Mouse (Mus musculus) MEL (cell line): Measurements from ENCODE around the gene Mfsd4b5. TPM values are rescaled to one million over a fixed set of nuclear protein-coding genes. Genes with fewer than 3 reads are reported as not detected.

Experiments used
- DNase-seq: peaks from one replicate; pipeline ENCODE4 v3.0.0; 2011; ENCODE audit warnings: low read depth, low spot score
- H3K27ac ChIP-seq: 2 replicates; pipeline ENCODE4 v1.5.1; 2012; ENCODE audit warnings: low read depth, mild to moderate bottlenecking, control low read depth, low read length, moderate library complexity; ENCODE audit not compliant: control insufficient read depth
- H3K27me3 ChIP-seq, 2 experiments: fragments of 150-350 bp in 1 of 2; sonication (generic) in 1 of 2; 2 replicates each; pipeline ENCODE4 v1.6.1; 2012; ENCODE audit warnings: low read length in 2 of 2, mild to moderate bottlenecking in 2 of 2, improper control_type of control experiment in 1 of 2, moderate library complexity in 1 of 2; ENCODE audit not compliant: insufficient read depth in 2 of 2, control insufficient read depth in 1 of 2
- H3K36me3 ChIP-seq, 2 experiments: 2 replicates each; pipeline ENCODE4 v1.6.1; 2012 to 2014; ENCODE audit warnings: low read length in 2 of 2, improper control_type of control experiment in 1 of 2, inconsistent platforms in 1 of 2, mild to moderate bottlenecking in 1 of 2; ENCODE audit not compliant: insufficient read depth in 2 of 2, control insufficient read depth in 1 of 2
- H3K4me1 ChIP-seq, 2 experiments: fragments of 150-350 bp in 1 of 2; sonication (generic) in 1 of 2; 2 replicates each; pipeline ENCODE4 v1.6.1; 2012; ENCODE audit warnings: low read length in 2 of 2, improper control_type of control experiment in 1 of 2, mild to moderate bottlenecking in 1 of 2; ENCODE audit not compliant: insufficient read depth in 2 of 2, control insufficient read depth in 1 of 2
- H3K4me3 ChIP-seq, 2 experiments: fragments of 150-350 bp in 1 of 2; sonication (generic) in 1 of 2; 2 replicates each; pipeline ENCODE4 v1.5.1; 2012; ENCODE audit warnings: low read depth in 2 of 2, low read length in 2 of 2, mild to moderate bottlenecking in 2 of 2, moderate library complexity in 2 of 2, control low read depth in 1 of 2, improper control_type of control experiment in 1 of 2; ENCODE audit not compliant: control insufficient read depth in 1 of 2, insufficient read depth in 1 of 2
- H3K79me2 ChIP-seq: 2 replicates; pipeline ENCODE4 v1.6.1; 2012; ENCODE audit warnings: mild to moderate bottlenecking, low read length, moderate library complexity; ENCODE audit not compliant: control insufficient read depth, poor library complexity, insufficient read depth
- H3K9ac ChIP-seq: 2 replicates; pipeline ENCODE4 v1.6.1; 2012; ENCODE audit warnings: low read depth, mild to moderate bottlenecking, control low read depth, low read length, moderate library complexity; ENCODE audit not compliant: control insufficient read depth, poor library complexity, severe bottlenecking
- H3K9me3 ChIP-seq: fragments of 150-350 bp; sonication (generic); replicated peaks from 2 replicates; pipeline ENCODE4 v1.6.1; 2012; ENCODE audit warnings: mild to moderate bottlenecking, low read length, improper control_type of control experiment, moderate library complexity; ENCODE audit not compliant: insufficient read depth
- BHLHE40 ChIP-seq: IDR thresholded peaks from 2 replicates; pipeline ENCODE4 v1.6.1; 2012; ENCODE audit warnings: low read depth, mild to moderate bottlenecking, inconsistent platforms, low read length, improper control_type of control experiment, borderline replicate concordance
- CHD1 ChIP-seq: IDR thresholded peaks from 2 replicates; pipeline ENCODE4 v1.6.1; 2012; ENCODE audit warnings: low read depth, mild to moderate bottlenecking, inconsistent platforms, low read length, improper control_type of control experiment
- CHD2 ChIP-seq: IDR thresholded peaks from 2 replicates; pipeline ENCODE4 v1.6.1; 2011; ENCODE audit warnings: low read length, improper control_type of control experiment
- E2F4 ChIP-seq: IDR thresholded peaks from 2 replicates; pipeline ENCODE4 v1.6.1; 2011; ENCODE audit warnings: low read depth, low read length, improper control_type of control experiment, borderline replicate concordance
- EP300 ChIP-seq, 2 experiments: IDR thresholded peaks; 2 replicates each; pipeline ENCODE4 v1.6.1; 2011; ENCODE audit warnings: improper control_type of control experiment in 2 of 2, low read length in 2 of 2, low read depth in 1 of 2, mild to moderate bottlenecking in 1 of 2
- ETS1 ChIP-seq: IDR thresholded peaks from 2 replicates; pipeline ENCODE4 v1.6.1; 2012; ENCODE audit warnings: low read depth, mild to moderate bottlenecking, inconsistent platforms, low read length, improper control_type of control experiment, moderate library complexity
- HCFC1 ChIP-seq: IDR thresholded peaks from 2 replicates; pipeline ENCODE4 v1.6.1; 2012; ENCODE audit warnings: low read depth, mild to moderate bottlenecking, inconsistent platforms, low read length, improper control_type of control experiment, moderate library complexity
- JUND ChIP-seq: IDR thresholded peaks from 2 replicates; pipeline ENCODE4 v1.6.1; 2011; ENCODE audit warnings: low read depth, mild to moderate bottlenecking, improper control_type of control experiment, low read length
- KAT2A ChIP-seq: conservative IDR thresholded peaks from 2 replicates; pipeline ENCODE4 v1.6.1; 2012; ENCODE audit warnings: low read depth, low read length, improper control_type of control experiment, inconsistent platforms
- MAFK ChIP-seq: IDR thresholded peaks from 2 replicates; pipeline ENCODE4 v1.6.1; 2011; ENCODE audit warnings: low read depth, mild to moderate bottlenecking, low read length, improper control_type of control experiment, borderline replicate concordance
- MAX ChIP-seq: IDR thresholded peaks from 2 replicates; pipeline ENCODE4 v1.6.1; 2011; ENCODE audit warnings: low read length, improper control_type of control experiment
- MAZ ChIP-seq: IDR thresholded peaks from 2 replicates; pipeline ENCODE4 v1.6.1; 2012; ENCODE audit warnings: low read depth, mild to moderate bottlenecking, inconsistent platforms, low read length, improper control_type of control experiment
- MEF2A ChIP-seq: IDR thresholded peaks from 2 replicates; pipeline ENCODE4 v1.6.1; 2014; ENCODE audit warnings: low read depth, mild to moderate bottlenecking, inconsistent platforms, low read length, improper control_type of control experiment; ENCODE audit not compliant: poor library complexity, insufficient replicate concordance, severe bottlenecking; ENCODE audit errors: extremely low read depth
- MXI1 ChIP-seq: IDR thresholded peaks from 2 replicates; pipeline ENCODE4 v1.6.1; 2011; ENCODE audit warnings: mild to moderate bottlenecking, low read depth, low read length, improper control_type of control experiment
- MYB ChIP-seq: IDR thresholded peaks from 2 replicates; pipeline ENCODE4 v1.6.1; 2011; ENCODE audit warnings: mild to moderate bottlenecking, low read depth, low read length, improper control_type of control experiment
- MYC ChIP-seq: IDR thresholded peaks from 2 replicates; pipeline ENCODE4 v1.6.1; 2011; ENCODE audit warnings: low read depth, mild to moderate bottlenecking, low read length, improper control_type of control experiment, moderate library complexity
- NELFE ChIP-seq: IDR thresholded peaks from 2 replicates; pipeline ENCODE4 v1.6.1; 2011; ENCODE audit warnings: low read depth, low read length, improper control_type of control experiment
- NRF1 ChIP-seq: IDR thresholded peaks from 2 replicates; pipeline ENCODE4 v1.6.1; 2014; ENCODE audit warnings: low read depth, mild to moderate bottlenecking, inconsistent platforms, low read length, improper control_type of control experiment, moderate library complexity; ENCODE audit not compliant: poor library complexity, insufficient read depth, severe bottlenecking
- POLR2A ChIP-seq, 2 experiments: IDR thresholded peaks; 2 replicates each; pipeline ENCODE4 v1.6.1; 2011 to 2012; ENCODE audit warnings: low read length in 2 of 2, mild to moderate bottlenecking in 2 of 2, control low read depth in 1 of 2, improper control_type of control experiment in 1 of 2, low read depth in 1 of 2, moderate library complexity in 1 of 2; ENCODE audit not compliant: control insufficient read depth in 1 of 2, insufficient read depth in 1 of 2, poor library complexity in 1 of 2
- POLR2AphosphoS2 ChIP-seq: IDR thresholded peaks from 2 replicates; pipeline ENCODE4 v1.6.1; 2011; ENCODE audit warnings: low read length, improper control_type of control experiment
- RAD21 ChIP-seq: IDR thresholded peaks from 2 replicates; pipeline ENCODE4 v1.6.1; 2011; ENCODE audit warnings: mild to moderate bottlenecking, low read depth, low read length, improper control_type of control experiment
- SIN3A ChIP-seq: IDR thresholded peaks from 2 replicates; pipeline ENCODE4 v1.6.1; 2012; ENCODE audit warnings: low read length, improper control_type of control experiment, inconsistent platforms
- SMC3 ChIP-seq: IDR thresholded peaks from 2 replicates; pipeline ENCODE4 v1.6.1; 2011; ENCODE audit warnings: low read depth, low read length, improper control_type of control experiment
- TBP ChIP-seq: IDR thresholded peaks from 2 replicates; pipeline ENCODE4 v1.8.0; 2011; ENCODE audit warnings: low read depth, low read length, improper control_type of control experiment
- TCF12 ChIP-seq: IDR thresholded peaks from 2 replicates; pipeline ENCODE4 v1.6.1; 2014; ENCODE audit warnings: low read depth, mild to moderate bottlenecking, inconsistent platforms, low read length, improper control_type of control experiment, moderate library complexity
- USF2 ChIP-seq, 2 experiments: IDR thresholded peaks; 2 replicates each; pipeline ENCODE4 v1.6.1; 2011 to 2012; ENCODE audit warnings: improper control_type of control experiment in 2 of 2, low read length in 2 of 2, borderline replicate concordance in 1 of 2, inconsistent platforms in 1 of 2, low read depth in 1 of 2, mild to moderate bottlenecking in 1 of 2; ENCODE audit not compliant: insufficient read depth in 1 of 2
- ZMIZ1 ChIP-seq: IDR thresholded peaks from 2 replicates; pipeline ENCODE4 v1.6.1; 2012; ENCODE audit warnings: low read depth, mild to moderate bottlenecking, inconsistent platforms, low read length, improper control_type of control experiment, moderate library complexity
- ZNF384 ChIP-seq: IDR thresholded peaks from 2 replicates; pipeline ENCODE4 v1.6.1; 2012; ENCODE audit warnings: low read depth, mild to moderate bottlenecking, inconsistent platforms, low read length, improper control_type of control experiment
- polyA plus RNA-seq, 2 experiments: library from polyadenylated mRNA; stranded (reverse) in 1 of 2; unstranded in 1 of 2; fragments of >175 nt in 1 of 2; fragments of >200 nt in 1 of 2; gene quantifications; 2 replicates each; pipeline versions ENCODE4 v1.2.1 to v1.2.4; 2012; ENCODE audit warnings: low replicate concordance in 2 of 2, low read depth in 1 of 2; ENCODE audit not compliant: insufficient read length in 2 of 2, insufficient read depth in 1 of 2, missing spikeins in 1 of 2
- total RNA-seq: library from RNA; depleted of rRNA; stranded (reverse); fragments of 300-350 nt; gene quantifications from 2 replicates; pipeline ENCODE4 v1.2.3, GENCODE M21; 2012

The Mfsd4b5 gene
- total and polyA plus RNA-seq, 3 experiments = not detected

DNA sequence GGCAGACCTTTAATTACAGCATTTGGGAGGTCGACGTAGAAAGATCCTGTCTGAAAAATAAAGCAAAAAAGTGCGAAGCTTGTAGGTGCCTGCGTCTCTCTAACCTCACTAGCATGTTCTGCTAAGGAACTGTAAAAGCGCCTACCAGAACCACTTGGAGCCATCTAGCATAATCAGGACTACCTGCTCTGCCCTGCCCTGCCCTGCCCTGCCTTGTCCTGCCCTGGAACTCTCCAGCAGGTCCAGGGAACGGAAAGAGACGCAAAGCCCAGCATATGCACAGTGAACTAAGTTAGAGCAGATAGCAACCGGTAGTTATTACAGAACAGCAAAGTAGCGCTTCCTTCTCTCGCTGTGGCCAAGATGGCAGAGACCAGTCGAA is 26.0 kb downstream of the Mfsd4b5 start:
- Histone ChIP-seq H3K79me2 (no peaks in the 10 kb centered on the region), H3K4me3 (no peak overlapping the region), H3K9me3 (no peaks in the 10 kb centered on the region), H3K36me3 (peaks cover 0 to 5% of the 10 kb centered on the region in 2 experiments; a peak in 2 of 4 replicates), H3K27ac (no peak overlapping the region), H3K9ac (no peak overlapping the region)
- no peak for TF ChIP-seq SMC3
- TF ChIP-seq TCF12 = no peak
- TF ChIP-seq MAFK = no peak
- no peak for TF ChIP-seq NELFE
- no peak for TF ChIP-seq MAZ
- TF ChIP-seq JUND = no peak
- TF ChIP-seq RAD21 = no peak
- TF ChIP-seq USF2 (IDR thresholded peaks at IDR 0.05; ENCODE audit: borderline replicate concordance in 1 of 2, insufficient read depth in 1 of 2, low read depth in 1 of 2, low read length in 2 of 2) = no peak
- no peak for TF ChIP-seq CHD2
- no peak for TF ChIP-seq SIN3A
- no peak for TF ChIP-seq NRF1
- no peak for TF ChIP-seq ZNF384
- no peak for TF ChIP-seq CHD1
- TF ChIP-seq MAX = no peak
- TF ChIP-seq, all 39 proteins: peak for 0
- no peak for DNase-seq
- Histone ChIP-seq H3K27me3 (no peaks in the 10 kb centered on the region), H3K4me1 (peaks cover 0 to 6% of the 10 kb centered on the region in 2 experiments; a peak in 2 of 4 replicates)

DNA sequence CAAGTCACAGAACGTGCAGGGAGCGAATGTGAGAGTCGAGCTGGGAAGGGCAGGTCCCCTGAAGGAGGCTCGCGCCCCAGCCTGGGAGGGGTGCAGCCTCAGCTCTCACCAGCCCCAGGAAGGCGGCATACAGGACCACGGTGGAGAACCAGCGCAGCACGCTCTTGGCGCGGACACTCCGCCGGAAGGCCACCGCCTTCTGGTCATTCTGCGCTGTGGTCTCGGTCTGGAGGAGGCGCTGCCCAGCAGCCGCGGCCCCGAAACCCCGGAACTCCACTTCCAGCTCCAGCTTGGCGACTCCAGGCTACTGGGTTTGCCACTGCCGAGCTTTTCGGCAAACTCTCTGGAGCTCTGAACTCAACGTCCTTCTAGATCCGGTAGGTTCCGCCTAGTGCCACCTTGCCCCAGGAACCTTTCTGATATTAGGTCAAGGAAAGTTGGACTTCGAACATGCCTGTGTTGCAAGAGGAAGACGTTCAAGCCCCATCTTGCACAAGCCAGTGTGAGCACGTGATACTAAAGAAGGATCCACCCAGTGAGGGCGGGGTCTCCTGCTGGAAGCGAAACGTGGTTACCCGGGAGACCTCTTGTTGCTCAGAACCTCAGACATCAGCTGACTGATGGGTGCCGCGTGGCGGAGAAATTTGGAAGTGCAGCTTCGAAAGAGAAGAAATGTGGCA is 26.5 kb downstream of the Mfsd4b5 start, which contains the start of gene Mfsd4b3:
Gene Mfsd4b3 (minus strand): TSS at position 393 of the 680 bp plus-strand sequence.
- Histone ChIP-seq H3K4me1 (peaks cover 0 to 6% of the 10 kb centered on the region in 2 experiments; a peak in 2 of 4 replicates), H3K79me2 (no peaks in the 10 kb centered on the region), H3K36me3 (peaks cover 0 to 5% of the 10 kb centered on the region in 2 experiments; a peak in 2 of 4 replicates), H3K27ac (no peak within 1 kb of the TSS), H3K27me3 (no peaks in the 10 kb centered on the region), H3K9ac (peak within 1 kb of the TSS; percentile 42), H3K4me3 (peak within 1 kb of the TSS; percentile 38 to 53), H3K9me3 (no peaks in the 10 kb centered on the region)
- DNase-seq = peak; percentile 92
- TF ChIP-seq CHD1 (no peak), MAZ (no peak), ZMIZ1 (no peak), TCF12 (no peak), KAT2A (no peak), RAD21 (peak; percentile 57), E2F4 (no peak), POLR2AphosphoS2 (no peak), POLR2A (IDR thresholded peaks at IDR 0.05; ENCODE audit: control insufficient read depth in 1 of 2, insufficient read depth in 1 of 2, low read depth in 1 of 2, low read length in 2 of 2, poor library complexity in 1 of 2) (peak in 1 of 2 experiments; percentile 39; a peak in 1 of 4 replicates), MEF2A (no peak), MYC (0 out of 2 replicates have a peak, but pooled peaks have one; percentile 35), HCFC1 (peak; percentile 44; the same call in 1 of the 2 replicates), MXI1 (peak; percentile 87), NELFE (no peak), JUND (no peak), MAFK (no peak), ETS1 (peak; percentile 51), MYB (no peak), USF2 (IDR thresholded peaks at IDR 0.05; ENCODE audit: borderline replicate concordance in 1 of 2, insufficient read depth in 1 of 2, low read depth in 1 of 2, low read length in 2 of 2) (peak; percentile 22 to 46; a peak in 1 of 4 replicates), BHLHE40 (peak; percentile 57; the same call in 1 of the 2 replicates), EP300 (IDR thresholded peaks at IDR 0.05; ENCODE audit: low read depth in 1 of 2, low read length in 2 of 2) (no peak), SMC3 (peak; percentile 63), NRF1 (no peak), SIN3A (peak; percentile 87), CHD2 (no peak), TBP (no peak)
